Mouse (Mus musculus) spleen, postnatal 4 days (tissue): ENCODE results near the gene Hoxb5.
A peak's percentile ranks its signal among the peaks of the same experiment; 100 is the strongest.

Experiments used
- DNase-seq, 2 experiments: peaks; one replicate each; pipeline ENCODE4 v3.0.0; 2022; ENCODE audit warnings: low spot score in 2 of 2

Hoxb5 gene

DNA sequence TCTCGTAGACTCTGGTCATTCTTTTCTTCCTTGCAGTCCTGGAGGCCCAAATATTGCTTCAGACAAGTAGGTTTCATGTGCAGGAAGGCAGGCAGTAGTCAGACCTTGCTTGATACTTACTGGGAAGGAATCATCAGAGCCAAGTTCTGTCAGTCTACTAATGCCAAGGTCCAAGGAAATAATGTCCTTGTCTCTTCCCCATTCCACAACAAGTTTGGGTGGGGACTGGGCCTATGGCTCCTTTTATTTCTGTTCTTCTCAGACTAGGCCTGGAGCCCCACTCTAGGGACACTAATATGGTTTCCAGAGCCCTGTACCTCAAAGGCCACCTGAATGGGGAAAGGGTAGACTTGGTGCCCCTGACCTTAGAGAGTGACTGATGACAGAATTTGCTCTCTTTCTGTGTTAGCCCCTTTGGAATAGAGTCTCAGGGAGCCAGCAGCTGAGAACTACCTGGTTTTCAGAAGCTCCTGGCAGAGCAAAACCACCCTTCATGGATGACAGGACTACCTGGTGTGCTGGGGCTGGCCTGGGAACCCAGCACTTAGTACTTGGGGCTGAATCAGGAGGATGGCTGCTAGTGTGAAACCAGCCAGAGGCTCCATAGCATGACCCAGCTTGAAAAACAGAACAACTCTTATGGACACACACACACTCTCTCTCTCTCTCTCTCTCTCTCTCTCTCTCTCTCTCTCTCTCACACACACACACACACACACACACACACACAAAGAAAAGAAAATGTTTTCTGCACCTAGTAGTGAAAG, 14.5 kb upstream of the Hoxb5 start:
- DNase-seq = no peak

GRCm38 (mm10) chr11:96289293-96289692, 13.8 kb upstream of the Hoxb5 start:
- no peak for DNase-seq

DNA sequence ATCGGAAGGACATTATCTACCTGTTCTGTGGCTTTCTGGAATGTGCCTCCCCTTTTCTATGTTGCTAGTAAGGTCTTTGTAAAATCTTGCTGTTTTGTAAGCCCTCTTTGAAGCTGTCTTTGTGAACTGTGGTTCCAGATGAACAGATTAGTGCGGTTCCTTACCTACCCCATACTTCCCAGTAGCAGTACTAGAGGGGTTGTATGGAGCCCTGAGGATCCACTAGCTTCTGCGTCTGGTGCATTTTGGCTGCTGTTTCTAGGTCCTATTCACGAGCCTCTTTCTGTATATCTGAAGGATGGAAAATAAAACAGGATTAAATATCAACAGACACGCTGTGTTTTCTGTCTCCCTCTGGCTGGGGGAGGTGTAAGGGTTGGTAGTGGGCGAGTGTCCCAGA, 13.3 kb upstream of the Hoxb5 start:
- no peak for DNase-seq

- DNase-seq = no peak
Observed at GRCm38 (mm10) chr11:96290705-96291355, 12.3 kb upstream of the Hoxb5 start.

DNA sequence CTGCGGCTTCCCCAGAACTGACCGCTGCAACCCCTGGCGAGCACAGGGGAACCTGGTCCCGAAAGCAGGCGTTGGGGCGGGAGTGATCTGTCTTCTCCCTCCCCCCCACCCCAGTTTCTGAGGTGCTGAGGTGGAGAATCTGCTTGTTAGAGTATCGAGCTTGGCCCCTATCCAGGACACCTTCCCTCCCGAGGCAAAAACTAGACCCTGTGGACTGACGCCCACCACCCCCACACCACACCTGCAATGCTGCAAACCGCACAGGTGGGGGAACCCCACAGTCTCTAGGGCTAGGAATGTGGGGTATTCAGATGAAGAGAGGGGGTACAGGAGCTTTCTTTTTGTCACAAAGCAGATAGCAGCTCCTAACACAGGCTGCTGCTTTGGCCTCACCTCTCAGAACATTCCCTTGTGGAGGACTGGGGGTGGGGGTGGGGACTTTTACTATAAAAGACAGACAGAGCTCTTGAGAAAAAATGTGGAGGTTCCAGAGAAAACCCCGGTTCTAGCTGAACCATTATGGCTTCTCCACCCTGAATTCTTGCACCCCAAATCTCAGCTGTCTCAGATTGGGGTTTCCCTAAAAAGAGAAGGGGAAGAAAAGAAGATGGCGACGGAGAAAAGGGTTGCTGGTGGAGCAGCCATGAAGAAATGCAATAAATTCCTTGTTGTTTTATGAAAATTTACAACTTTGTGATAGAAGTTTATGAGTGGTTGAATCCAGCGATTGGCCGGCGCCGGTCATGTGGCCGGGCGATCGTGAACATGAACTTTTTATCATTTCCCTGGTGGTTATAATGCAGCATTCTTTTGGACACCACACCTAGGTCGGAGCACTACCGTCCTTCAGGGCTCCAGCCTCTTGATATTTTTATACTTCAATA, 11.2 kb upstream of the Hoxb5 start, which contains the start of gene Hoxb6:
Gene Hoxb6, plus strand, starts transcription at position 796 of the 884 bp plus-strand sequence.
- no peak for DNase-seq

- DNase-seq = no peak
Observed at GRCm38 (mm10) chr11:96292565-96293301, 10.4 kb upstream of the Hoxb5 start.

- DNase-seq = no peak
Observed at GRCm38 (mm10) chr11:96293302-96293921, 9.7 kb upstream of the Hoxb5 start.

DNA sequence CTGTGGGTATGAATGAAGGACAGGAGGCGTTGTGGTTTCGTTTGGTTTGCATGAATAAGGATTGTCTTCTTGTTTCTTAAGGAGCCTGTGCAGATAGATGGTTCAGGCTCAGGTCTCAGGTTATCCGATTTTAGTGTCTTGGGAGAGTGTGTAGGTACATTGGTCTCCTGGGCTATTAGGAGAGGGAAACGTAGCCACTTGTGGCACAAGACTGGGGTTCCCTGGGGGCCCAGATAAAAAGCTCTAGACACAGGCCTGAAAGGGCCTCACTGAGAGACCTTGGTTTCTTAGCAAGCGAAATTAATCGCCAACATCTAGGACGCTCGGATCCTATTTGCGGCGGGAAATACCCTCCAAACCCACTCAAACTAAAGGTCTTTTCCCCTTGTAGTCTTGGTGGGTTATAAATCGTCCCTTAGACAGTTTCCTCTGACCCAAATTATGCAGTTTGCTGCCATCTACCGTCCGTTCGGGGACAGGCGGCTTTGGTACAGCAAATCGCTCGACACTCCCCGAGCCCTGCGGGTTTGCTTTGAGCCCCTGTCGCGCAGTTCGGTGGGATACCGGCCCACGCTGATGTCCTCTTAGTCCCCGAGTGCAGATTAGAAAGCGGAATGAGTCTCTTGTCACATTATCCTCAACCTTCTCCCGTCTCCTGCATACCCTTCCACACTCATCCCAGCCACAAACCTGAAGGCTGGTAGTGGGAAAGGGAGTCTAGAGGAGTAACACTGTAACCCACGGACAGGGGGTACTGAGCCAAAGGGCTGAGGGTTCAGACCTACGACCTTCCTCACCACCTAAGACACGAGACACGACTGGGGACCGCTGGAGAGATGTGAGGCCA, 8.7 kb upstream of the Hoxb5 start:
- DNase-seq = peak; percentile 52 to 81

DNA sequence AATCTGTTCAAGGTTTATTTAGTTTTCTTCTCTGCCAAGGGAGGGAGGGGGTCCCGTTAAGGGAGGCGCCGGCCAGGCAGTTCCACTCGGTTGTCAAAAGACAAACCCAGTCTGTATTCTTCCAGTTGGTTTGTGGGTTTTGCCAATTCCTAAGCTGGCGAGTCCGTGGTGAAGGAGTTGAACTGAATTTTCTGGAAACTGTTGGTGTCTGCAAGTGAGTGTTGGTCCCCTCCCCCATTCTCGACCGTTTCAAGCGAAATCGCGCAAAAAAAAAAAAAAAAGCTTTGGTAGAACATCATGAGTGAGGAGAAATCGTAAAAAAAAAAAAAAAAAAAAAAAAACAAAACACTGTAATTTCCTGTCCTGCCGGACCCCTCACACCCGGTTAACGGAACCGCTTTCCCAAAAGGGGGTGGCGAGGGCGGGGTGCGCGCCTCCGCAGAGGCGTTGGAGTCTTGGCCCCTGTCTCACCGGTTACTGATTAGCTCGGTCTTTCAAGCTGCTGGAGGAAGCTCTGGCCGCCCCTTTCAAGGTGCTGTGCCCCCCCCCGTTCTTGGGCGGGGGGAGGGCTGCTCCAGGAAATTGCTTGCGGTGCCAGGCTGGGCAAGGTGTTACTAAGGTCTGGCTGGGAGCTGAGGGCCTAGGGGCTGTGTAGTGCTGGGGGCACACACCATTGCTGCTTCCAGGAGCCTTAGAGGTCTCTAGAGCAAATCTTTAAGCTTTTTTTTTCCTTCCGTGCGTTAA, 7.9 kb upstream of the Hoxb5 start:
- DNase-seq = no peak

DNA sequence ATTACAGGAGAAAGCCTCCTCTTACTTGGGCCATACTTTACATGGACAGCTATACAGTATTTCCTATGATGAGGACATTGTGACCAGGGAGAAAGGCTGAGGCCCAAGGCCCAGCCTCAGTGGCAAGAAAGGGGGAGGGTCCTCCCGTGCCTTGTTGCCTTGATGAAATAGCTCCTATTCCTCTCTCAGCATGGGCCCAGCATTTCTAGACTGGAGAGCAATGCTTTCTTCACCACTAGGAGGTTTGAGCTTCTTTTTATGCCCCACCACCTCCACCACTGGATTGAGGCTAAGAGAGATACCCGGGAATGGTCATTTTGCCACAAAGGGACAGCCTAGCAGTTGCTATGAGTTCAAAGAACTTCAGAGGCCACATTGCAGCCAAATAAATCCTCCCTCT, 6.1 kb upstream of the Hoxb5 start:
- DNase-seq = no peak

DNA sequence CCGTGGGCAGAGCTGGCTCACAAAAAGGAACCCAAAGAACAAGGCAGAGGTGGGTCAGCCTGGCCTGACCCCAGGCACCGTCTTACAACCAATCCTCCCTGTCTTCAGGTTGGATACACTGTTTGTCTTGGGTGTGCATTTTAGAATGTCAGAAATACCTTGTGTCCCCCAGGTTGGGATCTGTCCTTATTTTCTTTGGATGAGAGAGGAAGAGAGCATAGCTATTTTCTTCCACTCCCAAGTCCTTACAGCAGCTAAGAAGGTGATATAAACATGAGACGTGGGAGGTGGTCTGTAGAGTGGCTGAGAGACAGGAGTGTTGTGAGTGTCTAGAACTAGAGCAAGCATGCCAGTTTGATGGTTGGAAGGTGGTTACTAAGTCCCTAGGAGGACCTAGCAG, 5.7 kb upstream of the Hoxb5 start:
- no peak for DNase-seq

GRCm38 (mm10) chr11:96297968-96298635, 5.0 kb upstream of the Hoxb5 start:
- no peak for DNase-seq

DNA sequence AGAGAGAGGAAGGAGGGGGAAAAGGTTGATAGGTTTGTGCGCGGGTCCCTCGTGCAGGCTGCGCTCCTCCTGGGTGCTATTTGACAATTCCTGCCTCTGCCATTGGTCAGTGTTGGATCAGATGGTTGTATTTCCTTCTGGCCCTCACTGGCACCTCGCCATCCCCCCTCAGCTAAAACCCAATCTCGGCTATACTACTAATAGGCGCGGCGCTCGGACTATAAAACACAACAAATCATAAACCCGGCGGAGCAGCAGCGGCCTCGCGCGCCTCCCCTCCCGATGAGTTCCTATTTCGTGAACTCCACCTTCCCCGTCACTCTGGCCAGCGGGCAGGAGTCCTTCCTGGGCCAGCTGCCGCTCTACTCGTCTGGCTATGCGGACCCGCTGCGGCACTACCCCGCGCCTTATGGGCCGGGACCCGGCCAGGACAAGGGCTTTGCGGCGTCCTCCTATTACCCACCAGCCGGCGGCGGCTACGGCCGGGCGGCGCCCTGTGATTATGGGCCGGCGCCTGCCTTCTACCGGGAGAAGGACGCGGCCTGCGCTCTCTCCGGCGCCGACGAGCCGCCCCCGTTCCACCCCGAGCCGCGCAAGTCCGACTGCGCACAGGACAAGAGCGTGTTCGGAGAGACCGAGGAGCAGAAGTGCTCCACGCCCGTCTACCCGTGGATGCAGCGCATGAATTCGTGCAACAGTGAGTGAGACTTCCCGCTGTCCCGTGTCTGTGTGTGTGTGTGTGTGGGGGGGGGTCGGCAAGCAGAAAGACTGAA, 4.1 kb upstream of the Hoxb5 start:
- no peak for DNase-seq

- no peak for DNase-seq
Observed at GRCm38 (mm10) chr11:96299781-96300180, 3.4 kb upstream of the Hoxb5 start.

DNA sequence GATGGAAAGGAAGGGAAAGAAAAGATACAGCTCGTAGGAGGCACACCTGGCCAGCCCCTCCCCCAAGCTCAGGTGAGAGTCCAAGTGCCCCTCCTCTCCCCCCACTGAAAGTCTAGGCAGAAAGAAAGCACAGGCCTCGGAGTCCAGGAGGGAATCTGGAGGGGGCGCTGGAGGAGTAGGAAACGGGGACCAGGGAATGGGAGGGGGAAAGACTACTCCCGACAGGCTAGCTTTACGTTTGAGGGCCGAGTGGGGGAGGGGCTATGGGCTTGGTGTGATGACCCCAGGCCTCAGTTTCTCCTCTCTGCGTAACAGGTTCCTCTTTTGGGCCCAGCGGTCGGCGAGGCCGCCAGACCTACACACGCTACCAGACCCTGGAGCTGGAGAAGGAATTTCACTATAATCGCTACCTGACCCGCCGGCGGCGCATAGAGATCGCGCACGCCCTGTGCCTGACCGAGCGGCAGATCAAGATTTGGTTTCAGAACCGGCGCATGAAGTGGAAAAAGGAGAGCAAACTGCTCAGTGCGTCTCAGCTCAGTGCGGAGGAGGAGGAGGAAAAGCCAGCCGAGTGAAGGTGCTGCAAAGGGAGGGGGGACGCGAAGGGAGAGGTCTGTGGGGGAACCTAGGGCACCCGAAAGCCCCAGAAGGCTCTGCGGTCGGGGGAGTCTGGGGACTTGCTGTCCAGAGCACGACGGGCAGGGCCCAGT, 2.6 kb upstream of the Hoxb5 start:
- DNase-seq = no peak

DNA sequence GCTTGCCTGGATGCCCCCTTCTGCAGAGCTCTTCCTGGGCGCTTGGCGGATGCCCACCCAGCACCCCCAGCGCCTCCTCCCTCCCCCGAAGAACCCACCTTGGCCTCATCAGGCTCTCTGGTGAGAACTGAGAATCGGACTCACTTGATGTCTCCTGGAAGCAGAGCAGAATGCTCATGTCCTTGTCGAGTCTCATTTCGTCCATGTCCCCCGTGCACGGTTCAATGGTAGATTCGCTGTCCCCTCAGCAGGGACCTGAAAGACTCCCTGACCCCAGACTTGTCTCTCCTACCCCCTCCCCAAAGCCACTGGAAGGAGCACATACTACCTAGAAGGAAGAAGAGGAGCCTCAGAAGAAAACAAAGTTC, 2.1 kb upstream of the Hoxb5 start:
- no peak for DNase-seq

DNA sequence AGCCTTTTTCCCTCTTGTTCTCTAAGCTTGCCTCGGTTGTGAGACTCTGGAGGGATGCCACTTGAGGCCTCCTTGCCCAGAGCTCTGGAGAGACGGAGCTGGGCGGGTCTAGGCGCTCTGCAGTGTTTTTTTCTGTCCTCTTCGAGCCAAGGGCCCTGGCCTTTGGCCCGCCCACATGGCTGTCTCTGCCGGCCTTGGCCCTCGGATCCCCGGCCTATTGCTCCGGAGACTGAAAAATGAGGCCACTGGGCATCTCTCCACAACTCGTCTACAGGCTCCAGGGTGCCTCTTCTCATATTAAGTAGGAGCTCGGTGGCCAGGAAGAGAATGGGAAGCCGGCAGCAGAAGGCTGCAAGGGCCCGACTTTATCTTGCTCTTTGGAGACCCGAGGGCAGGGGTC, 1.3 kb upstream of the Hoxb5 start:
- DNase-seq = no peak
